Mouse (Mus musculus) erythroblast, embryonic 14.5 days (primary cell): ENCODE results near the gene Tmprss13.

ENCODE experiments used
- GATA1 ChIP-seq: IDR thresholded peaks from 2 replicates; pipeline ENCODE4 v1.6.1; 2012; ENCODE audit warnings: low read length, inconsistent platforms, mixed read lengths
- TAL1 ChIP-seq: IDR thresholded peaks from 3 replicates; pipeline ENCODE4 v1.6.1; 2012; ENCODE audit warnings: low read length, inconsistent platforms, mixed read lengths

DNA sequence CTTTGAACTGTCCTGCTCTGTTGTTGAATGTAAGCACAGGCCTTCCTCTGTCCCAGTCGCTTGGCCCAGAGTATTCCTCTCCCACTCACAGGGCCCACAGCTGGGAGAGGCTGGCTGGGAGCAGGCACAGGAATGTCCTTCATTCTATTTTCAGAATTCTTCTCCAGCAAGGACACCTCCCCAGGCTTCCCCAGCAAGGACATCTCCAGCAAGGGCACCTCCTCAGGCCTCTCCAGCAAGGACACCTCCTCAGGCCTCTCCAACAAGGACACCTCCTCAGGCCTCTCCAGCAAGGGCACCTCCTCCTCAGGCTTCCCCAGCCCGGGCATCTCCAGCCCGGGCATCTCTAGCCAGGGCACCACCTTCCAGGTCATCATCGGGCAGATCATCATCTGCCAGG lies 9.4 kb downstream of the Tmprss13 start:
- TF ChIP-seq GATA1: no peak
- no peak for TF ChIP-seq TAL1
